Mouse (Mus musculus): ENCODE results near the gene Tbc1d14. TPM values are rescaled to one million over a fixed set of nuclear protein-coding genes. Genes with fewer than 3 reads are reported as not detected.
A peak's percentile ranks its signal among the peaks of the same experiment; 100 is the strongest.

Gene Tbc1d14
- total and polyA plus RNA-seq, 3 experiments: 8.0 to 15.7 (median 13.1) TPM

DNA sequence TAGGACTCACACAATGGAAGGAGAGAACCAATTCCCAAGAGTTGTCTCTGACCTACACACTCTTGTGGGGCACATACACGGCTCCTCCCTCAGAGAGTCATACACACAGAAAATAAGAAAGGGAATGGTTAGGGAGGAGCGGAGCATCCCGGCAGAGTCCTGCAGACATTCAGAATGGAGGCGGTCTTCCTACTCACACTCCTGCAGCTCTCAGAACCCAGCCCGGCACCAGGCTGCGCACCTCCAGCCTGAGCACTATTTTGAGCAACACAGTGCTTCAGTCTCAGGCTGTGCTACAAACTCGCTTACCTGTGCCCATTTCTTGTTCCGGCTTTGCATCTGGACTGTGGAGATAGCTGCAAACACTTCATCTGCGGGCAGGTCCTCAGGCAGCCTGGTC is 98.4 kb downstream of the Tbc1d14 start:
- H3K4me3 ChIP-seq (ENCODE audit: low read depth, low read length): no peak overlapping the region
- H3K27me3 ChIP-seq (ENCODE audit: insufficient read depth, low read length): no peaks in the 10 kb centered on the region
- ATAC-seq (ENCODE audit: extremely low read depth, insufficient number of reproducible peaks, low FRiP score, poor library complexity, severe bottlenecking): no peak
- TF ChIP-seq TAL1 (conservative IDR thresholded peaks at IDR 0.05; ENCODE audit: low read depth, low read length): no peak
- TF ChIP-seq GATA2 (IDR thresholded peaks at IDR 0.05; ENCODE audit: borderline replicate concordance, low read depth, low read length): no peak
- no peak for TF ChIP-seq CTCF (IDR thresholded peaks at IDR 0.05; ENCODE audit: low read depth, low read length)
- no peak for TF ChIP-seq GATA1 (IDR thresholded peaks at IDR 0.05; ENCODE audit: borderline replicate concordance, low read length)
- TF ChIP-seq POLR2AphosphoS5 (IDR thresholded peaks at IDR 0.05; ENCODE audit: insufficient replicate concordance, low read depth, low read length): no peak
- no peaks in the 10 kb centered on the region for H3K4me1 ChIP-seq (ENCODE audit: insufficient read depth, low read depth, low read length)
- no peak for DNase-seq (ENCODE audit: low spot score)
- H3K9me3 ChIP-seq (replicated peaks): no peaks in the 10 kb centered on the region
- peaks cover 74% of the 10 kb centered on the region for H3K36me3 ChIP-seq (replicated peaks)

GRCm38 (mm10) chr5:36493919-36494318 is 99.2 kb downstream of the Tbc1d14 start:
- H3K36me3 ChIP-seq (replicated peaks): peaks cover 70% of the 10 kb centered on the region
- no peak overlapping the region for H3K4me3 ChIP-seq (ENCODE audit: low read depth, low read length)
- H3K9me3 ChIP-seq (replicated peaks): no peaks in the 10 kb centered on the region
- DNase-seq (ENCODE audit: low spot score) (no peak), ATAC-seq (ENCODE audit: extremely low read depth, insufficient number of reproducible peaks, low FRiP score, poor library complexity, severe bottlenecking) (no peak)
- TF ChIP-seq CTCF (IDR thresholded peaks at IDR 0.05; ENCODE audit: low read depth, low read length) (no peak), GATA2 (IDR thresholded peaks at IDR 0.05; ENCODE audit: borderline replicate concordance, low read depth, low read length) (no peak), TAL1 (conservative IDR thresholded peaks at IDR 0.05; ENCODE audit: low read depth, low read length) (no peak), GATA1 (IDR thresholded peaks at IDR 0.05; ENCODE audit: borderline replicate concordance, low read length) (no peak), POLR2AphosphoS5 (IDR thresholded peaks at IDR 0.05; ENCODE audit: insufficient replicate concordance, low read depth, low read length) (no peak)
- no peaks in the 10 kb centered on the region for H3K27me3 ChIP-seq (ENCODE audit: insufficient read depth, low read length)
- H3K4me1 ChIP-seq (ENCODE audit: insufficient read depth, low read depth, low read length): no peaks in the 10 kb centered on the region

DNA sequence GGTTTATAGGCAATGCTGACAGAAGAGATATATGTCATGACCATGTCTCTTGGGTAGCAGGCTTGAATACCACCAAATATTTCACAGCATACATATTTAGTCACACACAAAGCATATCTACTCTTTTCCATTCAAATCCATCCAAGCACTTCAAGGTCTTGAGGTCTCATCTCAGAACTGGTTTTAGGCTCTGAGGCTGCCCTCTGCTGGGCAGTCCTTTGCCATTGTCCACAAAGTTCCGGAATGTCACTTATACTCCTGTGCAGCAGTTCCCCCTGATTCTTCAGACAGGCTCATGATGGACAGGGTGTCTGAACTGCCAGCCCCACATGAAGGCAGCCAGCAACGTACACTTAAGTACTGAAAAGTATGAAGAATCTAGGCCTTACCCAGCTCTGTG is 103.9 kb downstream of the Tbc1d14 start:
- Histone ChIP-seq H3K9me3 (replicated peaks) (no peaks in the 10 kb centered on the region), H3K36me3 (replicated peaks) (peaks cover 38% of the 10 kb centered on the region), H3K4me1 (ENCODE audit: insufficient read depth, low read depth, low read length) (peaks cover 13% of the 10 kb centered on the region), H3K4me3 (ENCODE audit: low read depth, low read length) (no peak overlapping the region), H3K27me3 (ENCODE audit: insufficient read depth, low read length) (peaks cover 13% of the 10 kb centered on the region)
- TF ChIP-seq GATA1 (IDR thresholded peaks at IDR 0.05; ENCODE audit: borderline replicate concordance, low read length): no peak
- TF ChIP-seq CTCF (IDR thresholded peaks at IDR 0.05; ENCODE audit: low read depth, low read length): no peak
- no peak for TF ChIP-seq TAL1 (conservative IDR thresholded peaks at IDR 0.05; ENCODE audit: low read depth, low read length)
- no peak for TF ChIP-seq GATA2 (IDR thresholded peaks at IDR 0.05; ENCODE audit: borderline replicate concordance, low read depth, low read length)
- TF ChIP-seq POLR2AphosphoS5 (IDR thresholded peaks at IDR 0.05; ENCODE audit: insufficient replicate concordance, low read depth, low read length): no peak
- ATAC-seq (ENCODE audit: extremely low read depth, insufficient number of reproducible peaks, low FRiP score, poor library complexity, severe bottlenecking) (no peak), DNase-seq (ENCODE audit: low spot score) (no peak)

GRCm38 (mm10) chr5:36485306-36485705 is 107.8 kb downstream of the Tbc1d14 start:
- H3K27me3 ChIP-seq (ENCODE audit: insufficient read depth, low read length): peaks cover 13% of the 10 kb centered on the region
- TF ChIP-seq CTCF (IDR thresholded peaks at IDR 0.05; ENCODE audit: low read depth, low read length): no peak
- no peak for TF ChIP-seq GATA2 (IDR thresholded peaks at IDR 0.05; ENCODE audit: borderline replicate concordance, low read depth, low read length)
- H3K4me1 ChIP-seq (ENCODE audit: insufficient read depth, low read depth, low read length): peaks cover 46% of the 10 kb centered on the region
- peak overlapping the region; percentile 96; the same call in 1 of the 2 replicates for H3K4me3 ChIP-seq (ENCODE audit: low read depth, low read length)
- H3K9me3 ChIP-seq (replicated peaks): no peaks in the 10 kb centered on the region
- no peak for DNase-seq (ENCODE audit: low spot score)
- peaks cover 28% of the 10 kb centered on the region for H3K36me3 ChIP-seq (replicated peaks)
- ATAC-seq (ENCODE audit: extremely low read depth, insufficient number of reproducible peaks, low FRiP score, poor library complexity, severe bottlenecking): no peak

DNA sequence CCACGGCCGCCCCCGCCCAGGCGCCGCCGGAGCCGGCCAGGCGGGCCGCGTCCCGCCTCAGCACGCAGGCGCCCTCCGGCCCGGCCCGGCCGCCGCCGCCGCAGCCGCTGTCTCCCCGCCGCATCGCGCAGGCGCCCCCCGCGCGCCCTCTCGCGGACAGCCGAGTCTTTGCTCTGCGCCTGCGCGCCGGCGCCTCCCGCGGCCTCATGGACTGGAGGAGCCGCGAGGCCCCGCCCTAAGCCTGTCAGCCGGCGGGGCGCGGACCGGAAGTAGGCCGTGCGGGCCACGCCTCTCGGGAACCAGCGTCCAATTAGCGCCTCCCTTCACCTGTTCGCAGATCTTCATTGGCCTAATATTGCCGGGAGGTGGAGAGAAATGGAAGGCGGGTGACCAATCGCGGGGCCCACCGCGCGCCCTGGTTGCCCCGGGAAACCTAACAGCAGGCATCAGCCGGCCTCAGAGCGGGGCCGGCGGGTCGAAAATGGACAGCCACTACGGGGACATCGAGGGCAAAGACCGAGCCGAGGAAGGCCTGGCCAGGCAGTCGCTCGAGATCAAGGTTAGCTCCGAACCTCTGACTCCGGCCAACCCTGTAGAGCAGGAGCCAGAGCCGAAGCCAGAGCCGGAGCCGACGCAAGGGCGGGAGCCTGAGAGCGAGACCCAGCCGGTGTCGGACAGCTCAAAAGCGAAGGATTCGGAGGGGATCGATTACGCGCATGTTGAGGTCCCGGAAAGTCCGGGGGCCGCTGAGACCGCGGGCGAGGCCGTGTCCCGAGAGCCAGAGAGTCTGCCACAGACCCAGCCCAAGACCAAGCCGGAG is 108.7 kb downstream of the Tbc1d14 start, which contains the start of the genes Tada2b and Ccdc96:
Tada2b (minus strand) TSS at position 115 of the 820 bp plus-strand sequence.
Ccdc96 (plus strand) TSS at position 418 of the 820 bp plus-strand sequence.
- peaks cover 13% of the 10 kb centered on the region for H3K27me3 ChIP-seq (ENCODE audit: insufficient read depth, low read length)
- H3K4me1 ChIP-seq (ENCODE audit: insufficient read depth, low read depth, low read length): peaks cover 56% of the 10 kb centered on the region
- ATAC-seq (ENCODE audit: extremely low read depth, insufficient number of reproducible peaks, low FRiP score, poor library complexity, severe bottlenecking) (peak; percentile 97), DNase-seq (ENCODE audit: low spot score) (peak; percentile 99)
- TF ChIP-seq TAL1 (conservative IDR thresholded peaks at IDR 0.05; ENCODE audit: low read depth, low read length): no peak
- TF ChIP-seq GATA2 (IDR thresholded peaks at IDR 0.05; ENCODE audit: borderline replicate concordance, low read depth, low read length): no peak
- no peak for TF ChIP-seq CTCF (IDR thresholded peaks at IDR 0.05; ENCODE audit: low read depth, low read length)
- TF ChIP-seq POLR2AphosphoS5 (IDR thresholded peaks at IDR 0.05; ENCODE audit: insufficient replicate concordance, low read depth, low read length): no peak
- TF ChIP-seq GATA1 (IDR thresholded peaks at IDR 0.05; ENCODE audit: borderline replicate concordance, low read length): no peak
- no peaks in the 10 kb centered on the region for H3K9me3 ChIP-seq (replicated peaks)
- H3K4me3 ChIP-seq (ENCODE audit: low read depth, low read length): peak within 1 kb of the TSS; percentile 96
- peaks cover 34% of the 10 kb centered on the region for H3K36me3 ChIP-seq (replicated peaks)

GRCm38 (mm10) chr5:36483203-36484101 is 109.6 kb downstream of the Tbc1d14 start:
- peaks cover 63% of the 10 kb centered on the region for H3K4me1 ChIP-seq (ENCODE audit: insufficient read depth, low read depth, low read length)
- ATAC-seq (ENCODE audit: extremely low read depth, insufficient number of reproducible peaks, low FRiP score, poor library complexity, severe bottlenecking): no peak
- TF ChIP-seq CTCF (IDR thresholded peaks at IDR 0.05; ENCODE audit: low read depth, low read length) (no peak), TAL1 (conservative IDR thresholded peaks at IDR 0.05; ENCODE audit: low read depth, low read length) (no peak), GATA1 (IDR thresholded peaks at IDR 0.05; ENCODE audit: borderline replicate concordance, low read length) (no peak), POLR2AphosphoS5 (IDR thresholded peaks at IDR 0.05; ENCODE audit: insufficient replicate concordance, low read depth, low read length) (no peak), GATA2 (IDR thresholded peaks at IDR 0.05; ENCODE audit: borderline replicate concordance, low read depth, low read length) (no peak)

More at GRCm38 (mm10) chr5:36483203-36484101, 109.6 kb downstream of the Tbc1d14 start:
- Histone ChIP-seq H3K4me3 (ENCODE audit: low read depth, low read length) (peak overlapping the region; percentile 96), H3K36me3 (replicated peaks) (peaks cover 43% of the 10 kb centered on the region), H3K9me3 (replicated peaks) (no peaks in the 10 kb centered on the region), H3K27me3 (ENCODE audit: insufficient read depth, low read length) (peaks cover 13% of the 10 kb centered on the region)
- DNase-seq (ENCODE audit: low spot score): peak; percentile 40

Measured in G1E (cell line).